Mouse (Mus musculus) erythroblast, embryonic 14.5 days (primary cell): ENCODE results near the gene Krt39. TPM values are rescaled to one million over a fixed set of nuclear protein-coding genes. Genes with fewer than 3 reads are reported as not detected.

Source experiments
- H3K27me3 ChIP-seq: 2 replicates; pipeline ENCODE4 v1.6.1; 2012; ENCODE audit warnings: inconsistent platforms; ENCODE audit not compliant: control insufficient read depth
- H3K36me3 ChIP-seq: 2 replicates; pipeline ENCODE4 v1.6.1; 2012; ENCODE audit warnings: mild to moderate bottlenecking, inconsistent platforms; ENCODE audit not compliant: control insufficient read depth
- H3K4me1 ChIP-seq: 2 replicates; pipeline ENCODE4 v1.6.1; 2012; ENCODE audit warnings: inconsistent platforms; ENCODE audit not compliant: control insufficient read depth
- H3K4me3 ChIP-seq: replicated peaks from 2 replicates; pipeline ENCODE3; 2012; ENCODE audit warnings: moderate library complexity, mild to moderate bottlenecking, inconsistent platforms
- H3K9me3 ChIP-seq: 2 replicates; pipeline ENCODE4 v1.6.1; 2012; ENCODE audit warnings: low read length, inconsistent platforms, mixed read lengths; ENCODE audit not compliant: control insufficient read depth
- GATA1 ChIP-seq: IDR thresholded peaks from 2 replicates; pipeline ENCODE4 v1.6.1; 2012; ENCODE audit warnings: low read length, inconsistent platforms, mixed read lengths
- TAL1 ChIP-seq: IDR thresholded peaks from 3 replicates; pipeline ENCODE4 v1.6.1; 2012; ENCODE audit warnings: low read length, inconsistent platforms, mixed read lengths
- polyA plus RNA-seq: library from polyadenylated mRNA; stranded (reverse); fragments of >175 nt; gene quantifications from 2 replicates; pipeline ENCODE4 v1.2.3, GENCODE M21; 2012

Krt39 gene
- polyA plus RNA-seq, 1 experiment: not detected

DNA sequence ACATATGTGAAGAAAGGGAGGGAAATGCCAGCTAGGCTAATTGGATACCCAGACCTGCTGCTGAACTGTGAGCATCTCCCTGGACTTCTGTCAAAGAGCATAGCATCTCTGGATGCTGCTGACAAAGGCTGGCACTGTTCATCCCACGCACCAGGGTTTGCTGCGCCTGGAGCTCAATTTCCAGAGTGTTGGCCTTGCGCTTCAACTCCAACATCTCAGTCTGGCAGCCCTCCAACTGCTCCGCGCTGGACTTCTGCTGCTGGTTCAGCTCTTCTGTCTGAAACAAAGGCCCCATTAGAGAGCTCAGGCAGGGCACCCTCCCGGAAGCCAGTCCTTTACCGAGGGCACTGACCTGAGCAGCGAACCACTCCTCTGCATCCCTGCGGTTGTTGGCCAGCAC, 18.6 kb upstream of the Krt39 start:
- Histone ChIP-seq H3K4me3 (no peak overlapping the region), H3K36me3 (no peaks in the 10 kb centered on the region), H3K9me3 (peaks cover 9% of the 10 kb centered on the region), H3K27me3 (no peaks in the 10 kb centered on the region), H3K4me1 (no peaks in the 10 kb centered on the region)
- TF ChIP-seq GATA1 (no peak), TAL1 (no peak)

DNA sequence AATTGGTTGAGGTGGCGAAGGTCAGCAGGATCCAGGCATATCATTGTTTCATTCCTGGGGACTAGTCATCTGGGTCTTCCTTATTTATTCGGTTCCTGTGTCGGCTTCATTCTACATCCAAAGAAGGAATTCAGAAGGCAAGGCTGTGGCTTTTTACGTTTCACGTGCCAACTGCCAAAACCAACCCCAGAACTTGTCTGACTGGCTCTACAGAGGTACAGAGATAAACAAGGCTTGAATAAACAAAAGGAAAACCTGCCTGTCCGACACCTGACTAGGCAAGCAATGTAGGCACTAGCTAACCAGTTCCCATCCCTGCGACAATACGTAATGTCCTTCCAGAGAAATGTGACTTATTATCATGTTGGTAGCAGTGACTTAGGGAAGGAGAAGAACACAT, 7.0 kb downstream of the Krt39 start:
- Histone ChIP-seq H3K4me1 (no peaks in the 10 kb centered on the region), H3K27me3 (no peaks in the 10 kb centered on the region), H3K4me3 (no peak overlapping the region), H3K9me3 (peaks cover 7% of the 10 kb centered on the region; the same call in 1 of the 2 replicates), H3K36me3 (no peaks in the 10 kb centered on the region)
- TF ChIP-seq GATA1: no peak

DNA sequence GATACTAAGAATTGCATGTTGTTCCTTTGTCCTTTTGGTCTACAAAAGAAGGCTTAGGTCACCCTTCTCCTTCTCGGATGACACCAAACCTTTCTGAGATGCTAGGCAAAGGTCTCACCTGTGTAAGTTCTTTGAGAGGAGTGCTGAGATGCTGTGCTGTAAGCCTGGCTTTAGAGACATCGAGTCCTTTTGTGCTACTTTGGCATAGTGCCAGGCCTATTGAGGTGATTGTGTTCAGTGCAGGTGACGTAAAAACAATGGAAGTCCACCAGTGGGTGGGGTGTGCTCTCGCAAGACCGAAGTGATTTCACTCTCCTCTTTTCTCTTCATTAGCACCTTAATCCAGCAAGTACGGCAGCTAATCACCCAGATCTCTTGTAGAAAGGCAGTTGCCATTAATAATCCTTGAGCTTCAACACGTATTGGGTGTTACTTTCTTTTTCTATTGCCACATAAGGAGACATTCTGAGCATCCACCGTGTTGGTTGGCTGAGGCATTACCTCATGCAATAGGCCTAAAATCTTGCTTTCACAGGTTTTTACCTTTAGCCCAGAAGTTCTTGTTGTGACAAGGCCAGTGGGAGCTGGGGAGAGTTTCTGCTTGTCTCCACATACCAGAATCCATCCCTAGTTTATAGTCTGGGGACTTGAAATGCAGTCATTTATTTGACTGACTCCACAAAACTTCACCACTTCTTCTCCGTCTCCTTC, 20.9 kb downstream of the Krt39 start:
- Histone ChIP-seq H3K4me3 (no peak overlapping the region), H3K4me1 (no peaks in the 10 kb centered on the region), H3K36me3 (no peaks in the 10 kb centered on the region), H3K27me3 (no peaks in the 10 kb centered on the region), H3K9me3 (no peaks in the 10 kb centered on the region)
- TF ChIP-seq GATA1: no peak
- no peak for TF ChIP-seq TAL1

DNA sequence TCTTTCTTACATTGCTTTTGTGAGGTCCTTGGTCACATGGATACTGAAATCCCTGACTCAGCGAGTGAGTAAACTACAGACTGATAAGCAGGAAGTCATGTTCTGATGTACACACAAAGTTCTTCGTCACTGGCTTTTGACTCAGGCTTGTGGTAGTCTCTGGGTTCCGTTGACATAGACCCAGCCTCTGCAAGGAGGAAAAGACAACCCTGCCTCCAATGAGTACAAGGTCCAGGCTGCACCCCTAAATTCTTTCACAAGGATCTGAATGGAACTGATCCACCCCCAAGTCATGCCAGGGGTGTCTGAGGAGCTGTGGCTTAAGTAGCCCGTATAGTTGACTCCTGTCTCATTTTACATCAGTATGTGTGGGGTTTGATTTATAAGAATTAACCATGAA, 24.7 kb downstream of the Krt39 start:
- peaks cover 3% of the 10 kb centered on the region; the same call in 1 of the 2 replicates for H3K9me3 ChIP-seq
- no peaks in the 10 kb centered on the region for H3K27me3 ChIP-seq
- TF ChIP-seq TAL1 (no peak), GATA1 (no peak)
- no peak overlapping the region for H3K4me3 ChIP-seq
- no peaks in the 10 kb centered on the region for H3K4me1 ChIP-seq
- no peaks in the 10 kb centered on the region for H3K36me3 ChIP-seq

DNA sequence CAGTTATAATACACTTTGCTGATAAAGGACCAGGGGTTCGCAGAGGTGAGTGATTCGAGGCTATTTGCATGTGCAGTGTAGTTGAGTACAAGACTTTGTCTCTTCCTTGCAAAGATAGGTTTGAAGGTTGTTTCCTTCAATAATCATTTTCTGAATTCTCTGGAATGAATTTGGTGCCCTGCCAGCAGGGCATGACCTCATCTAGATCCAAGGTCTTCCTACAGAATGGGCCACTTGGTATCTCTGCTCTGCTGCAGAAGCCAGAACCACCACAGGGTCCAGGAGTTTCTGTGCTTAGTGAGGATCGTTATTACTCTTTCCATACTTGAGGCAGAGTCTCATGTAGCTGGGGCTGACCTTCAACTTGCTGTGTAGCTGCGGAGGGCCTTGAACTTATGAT, 26.4 kb downstream of the Krt39 start:
- no peaks in the 10 kb centered on the region for H3K27me3 ChIP-seq
- H3K4me1 ChIP-seq: no peaks in the 10 kb centered on the region
- no peak overlapping the region for H3K4me3 ChIP-seq
- H3K9me3 ChIP-seq: peaks cover 3% of the 10 kb centered on the region; the same call in 1 of the 2 replicates
- H3K36me3 ChIP-seq: no peaks in the 10 kb centered on the region
- TF ChIP-seq TAL1 (no peak), GATA1 (no peak)

DNA sequence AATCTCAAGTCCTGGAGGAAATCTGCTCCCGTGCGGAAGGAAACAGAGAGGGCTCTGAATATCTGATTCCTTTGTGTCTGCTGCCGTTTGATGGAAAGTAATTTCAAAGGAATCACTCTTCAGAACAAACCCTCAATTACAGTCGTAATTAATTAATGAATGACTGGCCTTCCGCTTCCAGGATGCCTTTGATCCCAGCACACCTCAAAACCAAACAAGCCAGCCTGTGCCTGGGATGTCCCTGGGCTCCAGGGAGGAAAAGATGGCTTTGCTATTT, 27.6 kb downstream of the Krt39 start:
- no peak overlapping the region for H3K4me3 ChIP-seq
- peaks cover 3% of the 10 kb centered on the region; the same call in 1 of the 2 replicates for H3K9me3 ChIP-seq
- no peaks in the 10 kb centered on the region for H3K36me3 ChIP-seq
- H3K4me1 ChIP-seq: no peaks in the 10 kb centered on the region
- TF ChIP-seq TAL1: no peak
- no peak for TF ChIP-seq GATA1
- no peaks in the 10 kb centered on the region for H3K27me3 ChIP-seq

DNA sequence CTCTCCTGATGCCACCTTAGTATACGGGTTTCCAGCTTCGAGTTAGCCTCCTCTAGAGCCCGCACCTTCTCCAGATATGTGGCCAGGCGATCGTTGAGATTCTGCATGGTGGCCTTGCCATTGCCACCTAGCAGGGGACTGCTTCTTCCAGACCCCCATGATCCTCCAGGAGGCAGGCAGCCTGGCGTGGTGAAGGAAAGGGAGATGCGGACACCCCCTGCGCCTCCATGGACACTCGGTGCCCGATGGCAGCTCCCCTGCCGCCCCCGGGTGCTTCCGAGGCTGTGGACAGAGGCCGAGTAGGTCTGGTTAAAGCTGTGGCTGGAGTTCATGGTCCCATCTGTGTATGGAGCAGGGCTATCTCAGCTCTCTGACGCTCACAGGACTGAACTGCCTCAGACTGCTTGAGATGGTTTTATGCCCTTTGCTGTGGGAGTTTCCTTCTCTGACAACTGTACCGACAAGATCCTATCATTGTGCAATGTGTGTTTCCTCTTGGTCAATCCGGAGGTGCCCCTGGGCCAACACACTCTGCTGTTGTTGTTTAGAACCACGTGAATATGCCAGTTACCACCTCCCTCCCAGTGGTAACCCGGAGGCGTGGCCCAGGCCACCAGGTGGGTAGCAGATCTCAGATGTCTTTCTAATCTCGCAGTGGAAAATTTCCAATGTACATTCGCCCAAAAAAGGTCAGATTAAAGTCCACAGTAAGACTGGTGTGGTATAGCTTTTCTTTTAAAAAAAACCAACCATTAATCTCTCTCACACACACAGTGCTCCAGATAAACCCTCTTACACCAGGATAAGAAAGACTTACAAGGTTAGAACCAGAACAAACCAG, 28.2 kb downstream of the Krt39 start, which contains the start of gene Krt23:
TSS of gene Krt23 (minus strand) at position 405 of the 841 bp plus-strand sequence.
- TF ChIP-seq TAL1 (no peak), GATA1 (no peak)
- no peaks in the 10 kb centered on the region for H3K4me1 ChIP-seq
- peaks cover 3% of the 10 kb centered on the region; the same call in 1 of the 2 replicates for H3K9me3 ChIP-seq
- H3K27me3 ChIP-seq: no peaks in the 10 kb centered on the region
- H3K36me3 ChIP-seq: no peaks in the 10 kb centered on the region
- H3K4me3 ChIP-seq: no peak within 1 kb of the TSS

DNA sequence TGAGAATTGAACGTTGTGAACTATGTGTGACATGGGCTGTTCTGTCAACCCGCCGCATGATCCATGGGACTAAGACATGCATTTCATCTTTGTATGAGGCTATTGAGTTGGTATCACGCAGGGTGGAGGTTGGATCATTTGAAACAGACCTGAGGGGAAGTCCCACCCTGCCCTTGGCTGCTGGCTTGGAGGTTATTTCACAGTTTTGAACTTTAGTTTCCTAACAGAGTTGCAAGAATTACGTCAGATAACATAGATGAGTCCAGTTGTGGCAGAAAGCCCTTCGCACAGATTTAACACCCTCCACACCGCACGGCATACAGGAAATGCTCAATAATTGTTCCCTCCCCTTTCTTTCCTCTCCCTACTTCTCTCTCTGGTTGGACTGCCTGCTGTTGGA, 30.1 kb downstream of the Krt39 start:
- Histone ChIP-seq H3K27me3 (no peaks in the 10 kb centered on the region), H3K4me3 (no peak overlapping the region), H3K9me3 (peaks cover 3% of the 10 kb centered on the region; the same call in 1 of the 2 replicates), H3K36me3 (no peaks in the 10 kb centered on the region), H3K4me1 (no peaks in the 10 kb centered on the region)
- TF ChIP-seq GATA1 (no peak), TAL1 (no peak)

DNA sequence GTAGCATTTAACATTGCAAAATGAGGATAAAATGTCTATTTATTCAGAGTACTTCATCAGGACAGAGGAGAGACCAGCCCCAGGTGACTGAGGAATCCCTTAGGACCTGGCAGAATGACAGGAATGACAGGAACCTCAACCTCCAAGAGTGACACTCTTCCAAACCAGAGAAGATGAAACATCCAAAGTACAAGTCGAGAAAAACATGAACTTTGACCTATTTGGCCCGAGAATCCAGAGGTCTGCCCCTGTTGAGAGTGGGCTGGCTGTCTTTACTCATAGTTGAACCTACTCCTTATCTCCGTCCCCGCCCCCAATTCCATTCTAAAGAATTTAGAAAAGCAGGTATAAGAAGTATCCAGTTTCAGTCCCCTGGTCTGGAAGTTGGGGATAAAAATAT, 30.5 kb downstream of the Krt39 start:
- Histone ChIP-seq H3K4me1 (no peaks in the 10 kb centered on the region), H3K4me3 (no peak overlapping the region), H3K36me3 (no peaks in the 10 kb centered on the region), H3K9me3 (peaks cover 3% of the 10 kb centered on the region; the same call in 1 of the 2 replicates), H3K27me3 (no peaks in the 10 kb centered on the region)
- no peak for TF ChIP-seq TAL1
- no peak for TF ChIP-seq GATA1
